Mouse (Mus musculus) lung, adult 2 months (tissue): ENCODE measurements around the gene Cyb5b. TPM values are rescaled to one million over a fixed set of nuclear protein-coding genes. Genes with fewer than 3 reads are reported as not detected.

Experiments used
- DNase-seq: peaks from one replicate; pipeline ENCODE4 v3.0.0; 2022
- H3K4me1 ChIP-seq: fragments of 200-500 bp; 2 replicates; pipeline ENCODE4 v1.6.1; 2011; ENCODE audit warnings: low read length; ENCODE audit not compliant: control insufficient read depth, insufficient read depth
- H3K4me3 ChIP-seq: fragments of 200-500 bp; replicated peaks from 2 replicates; pipeline ENCODE3; 2011; ENCODE audit warnings: low read depth, mild to moderate bottlenecking, control low read depth, low read length; ENCODE audit errors: extremely low read depth
- CTCF ChIP-seq: fragments of 200-500 bp; IDR thresholded peaks from 2 replicates; pipeline ENCODE4 v1.5.1; 2011; ENCODE audit warnings: mild to moderate bottlenecking, low read length, control low read depth; ENCODE audit not compliant: insufficient read depth
- POLR2A ChIP-seq: fragments of 200-500 bp; IDR thresholded peaks from 2 replicates; pipeline ENCODE4 v1.6.1; 2011; ENCODE audit warnings: low read depth, mild to moderate bottlenecking, control low read depth, low read length, borderline replicate concordance; ENCODE audit errors: extremely low read depth
- WGBS: fragments of 180-500 bp; shearing (Covaris S2); methylation state at CpG from one replicate; pipeline ENCODE4 v1.1.7; 2018; 5-methylcytosine and 5-hydroxymethylcytosine counted together
- polyA plus RNA-seq: library from polyadenylated mRNA; depleted of rRNA; stranded (reverse); fragments of >200 nt; gene quantifications from 2 replicates; pipeline ENCODE4 v1.2.3, GENCODE M21; 2012

The Cyb5b gene
- polyA plus RNA-seq, 1 experiment: 97.9 TPM

DNA sequence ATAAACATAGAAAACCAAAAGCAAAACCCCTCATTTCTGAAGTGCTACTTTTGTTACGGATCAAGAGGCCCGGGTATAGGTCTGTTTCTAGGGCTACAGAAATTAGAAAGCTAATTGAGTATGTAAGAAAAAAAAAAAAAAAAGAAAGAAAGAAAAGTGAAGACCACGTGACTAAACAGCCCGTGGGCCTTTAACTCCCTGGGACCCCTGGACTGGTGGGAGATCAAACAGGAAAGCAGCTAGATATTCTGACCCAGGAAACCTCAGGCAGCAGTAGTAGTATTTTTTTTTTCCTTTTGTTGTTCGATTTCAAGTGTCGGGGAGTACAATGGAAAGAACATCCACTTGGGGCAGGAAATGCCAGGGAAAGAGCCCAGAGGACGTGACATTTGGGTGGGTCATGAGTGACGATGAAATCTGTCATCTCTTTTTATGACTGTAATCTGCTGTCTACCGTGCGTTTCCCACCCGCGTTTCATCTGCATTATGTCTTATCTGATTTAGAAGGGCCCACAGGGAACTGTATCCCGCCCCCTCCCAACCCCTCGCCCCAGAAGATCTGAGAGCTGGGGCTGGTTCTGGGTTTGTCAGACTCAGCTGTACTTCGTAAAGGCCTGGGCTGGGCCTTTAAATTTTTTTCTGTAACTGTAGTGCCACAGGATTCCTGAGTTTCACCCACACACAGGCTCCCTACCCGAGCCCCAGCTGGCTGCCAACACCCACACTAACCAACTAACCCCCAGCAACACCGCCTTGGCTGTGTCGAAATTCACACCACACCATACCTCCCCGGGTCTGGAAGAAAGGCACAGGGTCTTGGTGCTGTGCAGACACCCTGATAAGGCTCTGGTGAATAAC, 36.1 kb upstream of the Cyb5b start:
- peak; percentile 23 for DNase-seq
- Histone ChIP-seq H3K4me1 (peaks cover 24% of the 10 kb centered on the region), H3K4me3 (peak overlapping the region; percentile 6)
- no peak for TF ChIP-seq POLR2A
- TF ChIP-seq CTCF: no peak
- 19% methylated on average over 19 of the region's 19 CpGs for WGBS

DNA sequence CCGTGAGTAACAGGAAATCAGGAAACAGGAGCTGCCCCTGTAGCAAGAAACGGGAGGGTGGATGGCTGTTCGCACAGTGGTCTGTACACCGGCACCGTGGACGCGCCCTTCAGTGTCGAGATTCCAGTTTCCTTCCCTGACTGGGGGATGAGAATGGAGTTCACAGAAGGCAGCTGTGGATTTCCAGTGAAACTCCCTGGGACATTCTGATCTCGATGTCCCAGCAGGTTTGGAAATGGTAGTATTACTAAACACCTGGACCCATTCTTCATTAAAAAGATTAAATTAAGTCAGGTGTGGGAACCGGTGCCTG, 35.5 kb upstream of the Cyb5b start:
- H3K4me1 ChIP-seq: peaks cover 24% of the 10 kb centered on the region
- H3K4me3 ChIP-seq: peak overlapping the region; percentile 6
- WGBS: 38% methylated on average over 10 of the region's 10 CpGs
- no peak for DNase-seq
- TF ChIP-seq POLR2A (no peak), CTCF (no peak)

DNA sequence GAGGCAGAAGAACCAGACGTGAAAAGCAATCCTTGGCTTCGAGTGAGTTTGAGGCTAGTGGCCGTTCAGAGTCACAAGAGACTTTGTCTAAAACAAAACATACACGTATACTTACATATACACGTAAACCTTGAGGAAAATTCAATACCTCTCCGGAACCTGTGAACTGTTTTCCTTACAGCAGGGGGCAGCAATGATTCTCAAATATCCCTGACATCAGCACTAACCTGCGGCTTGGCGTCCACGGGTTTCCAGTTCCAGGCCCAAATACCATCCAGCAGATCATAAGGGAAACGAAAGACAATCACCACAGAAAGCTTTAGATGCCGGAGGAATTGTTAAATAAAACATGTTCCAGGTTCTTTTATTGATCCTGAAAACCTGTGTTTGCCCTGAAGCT, 34.4 kb upstream of the Cyb5b start:
- Histone ChIP-seq H3K4me1 (peaks cover 24% of the 10 kb centered on the region), H3K4me3 (no peak overlapping the region)
- DNase-seq: peak; percentile 78
- WGBS: 7% methylated on average over 11 of the region's 11 CpGs
- peak; percentile 59 for TF ChIP-seq CTCF
- TF ChIP-seq POLR2A: no peak

DNA sequence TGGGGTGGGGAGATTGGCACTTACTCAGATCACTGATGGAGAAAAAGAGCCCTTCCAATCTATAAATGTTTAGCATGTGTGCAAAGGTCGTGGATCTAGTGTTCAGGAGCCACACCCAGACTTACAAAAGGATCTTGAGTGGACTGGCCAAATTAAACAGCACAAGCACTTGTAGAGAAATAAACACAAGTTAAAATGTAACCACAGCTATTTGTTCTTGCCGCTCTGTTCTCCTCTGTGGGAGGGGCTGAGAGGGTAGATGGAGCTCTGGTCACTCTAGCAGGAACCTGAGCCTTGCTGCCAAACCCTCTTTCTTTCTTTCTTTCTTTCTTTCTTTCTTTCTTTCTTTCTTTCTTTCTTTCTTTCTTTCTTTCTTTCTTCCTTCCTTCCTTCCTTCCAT, 33.4 kb upstream of the Cyb5b start:
- DNase-seq: peak; percentile 25
- no peak overlapping the region for H3K4me3 ChIP-seq
- 23% methylated on average over 2 of the region's 2 CpGs for WGBS
- TF ChIP-seq CTCF (no peak), POLR2A (no peak)
- H3K4me1 ChIP-seq: peaks cover 24% of the 10 kb centered on the region

DNA sequence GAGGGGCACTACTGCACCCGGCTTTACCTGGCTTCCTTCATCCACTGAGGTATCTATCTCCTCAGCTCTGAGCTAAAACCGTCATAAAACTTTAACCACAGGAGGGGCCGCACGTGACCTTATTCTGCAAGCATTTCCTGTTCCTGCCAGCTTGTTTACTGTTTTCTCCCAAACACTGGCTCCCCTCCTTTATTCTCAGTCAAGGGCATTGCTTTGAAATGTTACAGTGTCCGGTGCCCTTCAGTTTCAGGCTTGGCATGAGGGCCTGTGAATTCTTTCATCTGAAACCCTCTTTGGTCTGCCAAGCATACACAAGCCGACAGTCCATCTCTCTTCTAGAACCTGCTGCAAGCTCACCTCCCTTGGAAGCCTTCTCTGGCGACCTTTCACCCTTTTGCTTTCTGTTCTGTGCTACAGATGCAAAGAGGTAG, 31.6 kb upstream of the Cyb5b start:
- no peak overlapping the region for H3K4me3 ChIP-seq
- TF ChIP-seq CTCF (no peak), POLR2A (no peak)
- DNase-seq: peak; percentile 33
- H3K4me1 ChIP-seq: peaks cover 24% of the 10 kb centered on the region
- WGBS: 20% methylated on average over 7 of the region's 7 CpGs

DNA sequence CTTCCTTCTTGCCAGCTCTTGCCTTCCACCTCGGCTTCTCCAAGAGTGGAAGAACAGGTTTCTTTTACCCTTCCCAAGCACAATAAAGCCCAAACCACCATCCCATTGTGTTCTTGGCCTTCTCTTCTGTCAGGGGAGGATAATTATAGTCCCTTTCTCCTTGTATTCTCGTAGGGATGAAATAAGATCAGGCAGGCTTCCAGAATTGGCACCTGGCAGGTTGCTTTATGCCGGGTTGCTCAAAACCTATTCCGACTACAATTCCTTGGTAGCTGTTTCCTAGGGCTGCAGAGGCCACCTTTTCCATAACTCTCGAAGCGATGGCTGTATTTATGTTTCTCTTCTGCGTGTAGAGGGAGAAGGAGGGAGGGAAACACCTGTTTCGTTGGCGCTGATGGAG, 31.0 kb upstream of the Cyb5b start:
- 62% methylated on average over 9 of the region's 9 CpGs for WGBS
- no peak for DNase-seq
- Histone ChIP-seq H3K4me3 (no peak overlapping the region), H3K4me1 (peaks cover 21% of the 10 kb centered on the region)
- TF ChIP-seq POLR2A: no peak

DNA sequence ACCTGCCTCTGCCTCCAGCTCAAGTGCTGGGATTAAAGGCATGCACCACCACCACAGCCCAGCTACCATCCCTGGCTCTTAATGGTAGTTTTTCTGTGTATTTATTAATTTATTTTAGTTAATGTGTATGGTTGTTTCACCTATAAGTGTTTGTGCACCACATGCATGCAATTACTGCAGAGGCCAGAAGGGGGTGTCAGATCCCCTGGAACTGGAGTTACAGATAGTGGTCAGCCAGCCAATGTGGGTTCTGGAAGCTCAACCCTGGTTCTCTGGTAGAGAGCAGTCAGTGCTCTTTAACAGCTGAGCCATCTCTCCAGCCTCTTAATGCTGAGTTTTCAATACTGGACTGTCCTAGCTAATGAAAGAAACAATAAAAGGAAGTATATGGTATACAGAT, 29.6 kb upstream of the Cyb5b start:
- H3K4me3 ChIP-seq: no peak overlapping the region
- TF ChIP-seq POLR2A (no peak), CTCF (no peak)
- peaks cover 11% of the 10 kb centered on the region for H3K4me1 ChIP-seq
- no peak for DNase-seq

DNA sequence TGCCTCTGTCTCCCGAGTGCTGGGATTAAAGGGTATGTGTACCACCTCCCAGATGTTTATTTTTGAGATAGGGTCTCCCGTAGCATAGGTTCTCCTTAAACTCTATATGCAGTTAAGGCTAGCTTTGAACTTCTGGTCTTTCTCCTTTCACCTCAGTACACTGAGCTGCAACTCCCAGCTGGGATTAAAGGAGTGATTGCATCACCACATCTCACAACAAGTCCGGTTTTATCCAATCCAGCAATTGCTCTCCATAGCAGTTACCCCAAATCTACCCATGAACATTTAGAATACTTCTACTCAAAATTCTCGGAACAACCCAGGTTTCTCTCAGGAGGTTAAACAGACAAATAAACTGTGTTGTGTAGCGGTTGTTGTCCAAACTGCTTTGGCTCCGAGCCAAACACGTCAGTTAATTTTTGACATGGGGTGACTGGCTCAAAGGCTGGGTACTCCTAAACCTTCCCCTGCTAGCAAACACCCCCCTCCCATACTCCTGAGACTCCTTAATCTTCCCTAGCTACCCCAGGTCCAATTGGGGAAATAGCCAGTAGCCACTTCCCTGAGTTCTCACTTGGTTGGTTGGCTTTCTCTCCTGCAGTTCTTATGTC, 28.7 kb upstream of the Cyb5b start:
- 80% methylated on average over 7 of the region's 7 CpGs for WGBS
- TF ChIP-seq CTCF: no peak
- no peak for TF ChIP-seq POLR2A
- Histone ChIP-seq H3K4me3 (no peak overlapping the region), H3K4me1 (peaks cover 7% of the 10 kb centered on the region; the same call in 1 of the 2 replicates)
- DNase-seq: no peak

DNA sequence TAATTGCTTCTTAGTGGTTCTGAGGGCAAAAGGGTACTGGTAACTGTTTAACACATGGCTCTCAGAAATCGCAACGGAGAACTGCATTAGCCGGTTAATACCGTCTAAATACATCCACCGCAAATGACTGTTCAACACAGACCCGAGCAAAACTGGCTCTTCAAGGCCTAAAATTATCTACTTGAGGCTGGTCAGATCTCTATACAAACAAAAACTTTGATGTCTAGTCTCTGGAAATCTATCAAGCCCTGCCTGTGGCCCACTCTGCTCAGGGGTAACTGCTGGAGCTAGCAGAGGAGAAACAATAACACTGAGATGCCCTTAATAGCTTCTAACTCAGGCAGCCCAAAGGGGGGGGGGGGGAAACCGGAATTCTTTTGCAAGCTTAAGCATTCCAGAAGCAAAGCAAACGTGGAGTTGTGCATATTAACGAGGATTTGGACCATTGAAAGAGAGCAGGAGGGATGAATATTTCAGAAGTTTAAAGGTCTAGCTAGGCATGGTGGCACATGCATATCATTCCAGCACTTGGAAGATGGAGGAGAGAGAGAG, 27.3 kb upstream of the Cyb5b start:
- Histone ChIP-seq H3K4me3 (no peak overlapping the region), H3K4me1 (peaks cover 7% of the 10 kb centered on the region; the same call in 1 of the 2 replicates)
- no peak for DNase-seq
- TF ChIP-seq CTCF: no peak
- TF ChIP-seq POLR2A: no peak
- WGBS: 33% methylated on average over 9 of the region's 9 CpGs

DNA sequence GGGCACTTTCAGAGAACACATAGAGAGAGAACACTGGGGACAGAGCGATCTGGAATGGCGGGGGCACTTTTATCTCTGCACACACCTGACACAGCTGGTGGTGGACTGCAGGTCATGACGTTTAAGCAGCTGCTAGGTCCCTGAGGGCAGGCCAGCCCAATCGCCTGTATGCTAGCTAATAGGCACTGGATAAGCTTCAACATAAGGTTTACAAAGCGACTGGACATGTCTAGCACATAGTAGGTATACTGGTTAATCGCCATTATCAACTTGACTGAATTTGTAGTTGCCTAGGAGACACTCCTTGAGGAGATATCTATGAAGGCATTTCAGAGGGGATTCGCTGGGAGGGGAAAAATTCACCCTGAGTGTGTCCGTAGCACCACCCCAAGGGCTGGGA, 26.1 kb upstream of the Cyb5b start:
- DNase-seq: no peak
- TF ChIP-seq POLR2A: no peak
- no peak for TF ChIP-seq CTCF
- 79% methylated on average over 8 of the region's 8 CpGs for WGBS
- H3K4me3 ChIP-seq: no peak overlapping the region
- H3K4me1 ChIP-seq: peaks cover 5% of the 10 kb centered on the region
